Mouse (Mus musculus): ENCODE results near the gene Psmd9. TPM values are rescaled to one million over a fixed set of nuclear protein-coding genes. Genes with fewer than 3 reads are reported as not detected.

Gene Psmd9
- polyA plus RNA-seq, 1 experiment from 2014 or later, result 77.6 TPM

Other genes with a start within 250 kb of the Psmd9 start
- gene Kdm2b, start 179.6 kb upstream of the Psmd9 start, polyA plus RNA-seq (2015; fragmentation: Nextera tagmentation; extraction: Ambion mirVana), result 117 and 123 TPM in 2 replicates
- 9.3 and 10.7 TPM in 2 replicates for gene Orai1, start 154.3 kb upstream of the Psmd9 start, polyA plus RNA-seq (2015; fragmentation: Nextera tagmentation; extraction: Ambion mirVana)
- gene Morn3, start 122.4 kb upstream of the Psmd9 start, polyA plus RNA-seq (2015; fragmentation: Nextera tagmentation; extraction: Ambion mirVana), result 0.62 and 1.7 TPM in 2 replicates
- 16.9 and 18.7 TPM in 2 replicates for gene Tmem120b, start 101.0 kb upstream of the Psmd9 start, polyA plus RNA-seq (2015; fragmentation: Nextera tagmentation; extraction: Ambion mirVana)
- 13.9 and 21.4 TPM in 2 replicates for gene Rhof, start 36.7 kb upstream of the Psmd9 start, polyA plus RNA-seq (2015; fragmentation: Nextera tagmentation; extraction: Ambion mirVana)
- gene Setd1b, start 27.2 kb upstream of the Psmd9 start, polyA plus RNA-seq (2015; fragmentation: Nextera tagmentation; extraction: Ambion mirVana), result 10.0 and 11.8 TPM in 2 replicates
- not detected in 2 replicates for gene Hpd, start 13.3 kb downstream of the Psmd9 start, polyA plus RNA-seq (2015; fragmentation: Nextera tagmentation; extraction: Ambion mirVana)
- 0.94 and 1.7 TPM in 2 replicates for gene Wdr66, start 82.7 kb downstream of the Psmd9 start, polyA plus RNA-seq (2015; fragmentation: Nextera tagmentation; extraction: Ambion mirVana)
- gene Bcl7a, start 174.4 kb downstream of the Psmd9 start, polyA plus RNA-seq (2015; fragmentation: Nextera tagmentation; extraction: Ambion mirVana), result 34.1 and 36.7 TPM in 2 replicates
- gene Mlxip, start 225.4 kb downstream of the Psmd9 start, polyA plus RNA-seq (2015; fragmentation: Nextera tagmentation; extraction: Ambion mirVana), result 15.5 and 19.0 TPM in 2 replicates